Comparison of ENCODE assay signal across 17 mouse cellular contexts in genomic region chr10:20362450-20363118, GRCm38 (mm10). TPM values are rescaled to one million over a fixed set of nuclear protein-coding genes. Genes with fewer than 3 reads are reported as not detected.
A peak's percentile ranks its signal among the peaks of the same experiment; 100 is the strongest.
DNase-seq lines count a peak whose midpoint lies in the region; ATAC-seq and TF ChIP-seq lines count a peak whose summit lies in the region.
"Had no signal": no experiment of that assay in that cellular context is flagged by ENCODE, and none has a peak within 500 bp of the region (broad histone marks: within the 10 kb centered on the region; RNA-seq: fewer than 3 reads in every experiment).

No protein-coding gene starts in this region.

- H3K36me3 ChIP-seq in neural tube, embryonic 14.5 days (ENCODE audit: control insufficient read depth, insufficient read depth, low read length), result no peaks in the 10 kb centered on the region
- H3K36me3 ChIP-seq: limb, embryonic 15.5 days had no signal

- no peak for TF ChIP-seq CTCF in brain, embryonic 14.5 days (IDR thresholded peaks at IDR 0.05; ENCODE audit: borderline replicate concordance, extremely low read depth, insufficient read depth, insufficient read length)

- 0 out of 2 replicates have a peak, but pooled peaks cover 3% of the 10 kb centered on the region for H3K9me3 ChIP-seq in neural tube, embryonic 14.5 days (ENCODE audit: control insufficient read depth, low read length)
- H3K9me3 ChIP-seq: limb, embryonic 15.5 days had no signal

- ATAC-seq in frontal cortex, adult (ENCODE audit: low TSS enrichment), result 0 out of 2 replicates have a peak, but pooled peaks have one; percentile 22
- ATAC-seq in neural tube, embryonic 14.5 days (ENCODE audit: low read depth), result peak; percentile 33; the same call in 1 of the 2 replicates
- ATAC-seq: Patski had no signal

- no peaks in the 10 kb centered on the region for H3K4me1 ChIP-seq in neural tube, embryonic 14.5 days (ENCODE audit: control insufficient read depth, insufficient read depth, low read length)
- H3K4me1 ChIP-seq: heart, embryonic 13.5 days had no signal

- no peak overlapping the region for H3K4me2 ChIP-seq in neural tube, embryonic 14.5 days (ENCODE audit: low read depth, low read length)
- H3K4me2 ChIP-seq: heart, embryonic 13.5 days; limb, embryonic 15.5 days; lung, embryonic 14.5 days had no signal

- no peak overlapping the region for H3K9ac ChIP-seq in neural tube, embryonic 14.5 days (replicated peaks; ENCODE audit: low read depth, low read length)
- H3K9ac ChIP-seq: heart, embryonic 13.5 days; limb, embryonic 15.5 days; liver, embryonic 14.5 days; lung, embryonic 14.5 days had no signal

- no peaks in the 10 kb centered on the region for H3K27me3 ChIP-seq in neural tube, embryonic 14.5 days (ENCODE audit: control insufficient read depth, insufficient read depth, low read length)
- H3K27me3 ChIP-seq: heart, embryonic 13.5 days; limb, embryonic 15.5 days; Patski had no signal

- H3K27ac ChIP-seq in neural tube, embryonic 14.5 days (ENCODE audit: low read depth, low read length), result no peak overlapping the region
- H3K27ac ChIP-seq: gastrocnemius, adult 2 months; heart, embryonic 13.5 days; limb, embryonic 15.5 days; liver, embryonic 14.5 days had no signal

- TF ChIP-seq POLR2A in brain, embryonic 14.5 days (IDR thresholded peaks at IDR 0.05; ENCODE audit: borderline replicate concordance, extremely low read depth, insufficient read depth, insufficient read length, poor library complexity, severe bottlenecking), result no peak

- no peak for DNase-seq in frontal cortex, postnatal 25 days (ENCODE audit: low spot score in 2 of 2)
- peak; percentile 15 for DNase-seq in left cerebral cortex, postnatal 4 days
- DNase-seq in left cerebral cortex, postnatal 10 days (ENCODE audit: extremely low spot score in 1 of 2, low spot score in 2 of 2), result no peak
- peak; percentile 42 for DNase-seq in brain, embryonic 14.5 days (ENCODE audit: low read depth)
- no peak for DNase-seq in kidney, postnatal 4 days
- DNase-seq: cerebellum, adult 18-20 months; gastrocnemius, adult 2 months; heart, postnatal 14 days; kidney, adult 11 months; layer of hippocampus, adult 9-11 months had no signal

- intact Hi-C loops in left cerebral cortex, postnatal 4 days (cut with DNase I), result loop anchor here (5.0 kb wide), 1 partner anchor 580 kb away; no protein-coding TSS in a partner anchor
- intact Hi-C loops in left cerebral cortex, postnatal 10 days (cut with DNase I), result loop anchor here (5.0 kb wide), 2 partner anchors 565 to 585 kb away; no protein-coding TSS in a partner anchor

- no peak overlapping the region for H3K4me3 ChIP-seq in neural tube, embryonic 14.5 days (ENCODE audit: low read depth, low read length)
- H3K4me3 ChIP-seq: gastrocnemius, adult 2 months; heart, embryonic 13.5 days; limb, embryonic 15.5 days had no signal

- WGBS in neural tube, embryonic 14.5 days, result 84% methylated on average over 4 of the region's 4 CpGs

RNA-seq across cellular contexts. Expression of gene Mtfr2, which starts 15.0 kb away (rescaled TPM):
- 1 to 10 TPM; 1.4 TPM for total RNA-seq in left cerebral cortex, postnatal 4 days (2021)
- total RNA-seq in left cerebral cortex, postnatal 10 days (2021), result 1 to 10 TPM in 1 of 2 experiments, under 1 TPM in 1; 0.84 to 1.1 TPM
- 3.1 and 4.2 TPM in 2 replicates for polyA plus RNA-seq in brain, embryonic 14.5 days (2012; rRNA removed)
- polyA plus RNA-seq in neural tube, embryonic 14.5 days (2014; fragmentation: Nextera tagmentation; extraction: Ambion mirVana), result 0.28 and 0.40 TPM in 2 replicates
- total RNA-seq: gastrocnemius, adult 2 months had no signal

RNA-seq across cellular contexts. Expression of gene Bclaf1, which starts 50.3 kb away (rescaled TPM):
- 100 to 1,000 TPM; 156 TPM for total RNA-seq in left cerebral cortex, postnatal 4 days (2021)
- 100 to 1,000 TPM; 134 to 135 TPM for total RNA-seq in left cerebral cortex, postnatal 10 days (2021)
- 73.3 and 87.8 TPM in 2 replicates for polyA plus RNA-seq in brain, embryonic 14.5 days (2012; rRNA removed)
- polyA plus RNA-seq in neural tube, embryonic 14.5 days (2014; fragmentation: Nextera tagmentation; extraction: Ambion mirVana), result 126 and 135 TPM in 2 replicates

Comparison
In these comparisons a context has a peak if more than half of its experiments do, and no peak if none do; other contexts are left out.
1. DNase-seq: peak in left cerebral cortex, postnatal 4 days (single experiment) and brain, embryonic 14.5 days (single experiment); none in frontal cortex, postnatal 25 days (0 of 2), left cerebral cortex, postnatal 10 days (0 of 2) and kidney, postnatal 4 days (0 of 2).